Mouse (Mus musculus) telencephalon, adult 2 months (tissue): Measurements from ENCODE around the gene Gpatch2.

Experiments
- DNase-seq: peaks from one replicate; pipeline ENCODE4 v3.0.0-alpha.2; 2011; ENCODE audit warnings: low read depth, low spot score

Gpatch2 gene

DNA sequence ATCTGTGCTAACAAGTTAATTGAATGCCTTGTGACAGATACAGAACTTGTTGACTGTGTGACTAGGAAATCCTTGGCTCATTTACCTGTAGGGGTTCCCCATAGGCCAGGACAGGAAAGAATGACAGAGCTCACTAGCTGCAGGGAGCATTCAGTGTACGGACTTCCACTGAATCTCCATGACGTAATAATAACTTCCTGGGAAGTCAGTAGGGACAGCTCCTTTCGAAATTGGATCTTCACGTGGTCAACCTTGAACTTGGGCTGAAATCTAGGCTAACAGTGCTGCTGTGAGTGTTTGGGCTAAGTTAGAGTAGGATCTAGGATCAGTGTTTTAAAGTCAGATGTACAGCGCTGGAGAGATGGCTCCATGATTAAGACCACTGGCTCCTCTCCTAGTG, 29.4 kb downstream of the Gpatch2 start:
- DNase-seq: no peak

DNA sequence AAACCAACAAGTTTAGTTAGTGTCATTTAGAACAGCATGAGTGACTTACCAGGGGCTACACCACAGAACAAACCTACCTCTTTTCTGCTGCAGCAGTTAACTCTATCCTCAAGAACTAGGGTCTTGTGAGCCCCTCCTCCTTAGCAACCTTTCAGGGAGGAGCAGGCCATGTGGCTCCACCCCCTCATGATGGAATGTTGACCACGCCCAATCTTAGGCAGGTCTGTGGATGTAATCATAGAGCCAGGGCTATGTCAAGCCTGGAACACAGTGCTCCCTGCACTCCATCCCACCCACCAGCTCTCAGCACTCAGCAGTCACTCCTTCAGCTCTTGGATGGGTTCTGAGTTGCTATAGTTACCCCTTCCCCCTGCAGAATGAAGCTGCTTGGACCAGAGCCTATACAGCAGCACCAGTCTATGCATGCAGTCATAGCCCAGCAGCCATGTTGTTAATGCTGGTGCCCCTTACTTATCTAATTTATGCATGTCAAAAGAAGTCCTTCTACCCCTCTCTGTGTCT, 35.5 kb downstream of the Gpatch2 start:
- DNase-seq: peak; percentile 19

DNA sequence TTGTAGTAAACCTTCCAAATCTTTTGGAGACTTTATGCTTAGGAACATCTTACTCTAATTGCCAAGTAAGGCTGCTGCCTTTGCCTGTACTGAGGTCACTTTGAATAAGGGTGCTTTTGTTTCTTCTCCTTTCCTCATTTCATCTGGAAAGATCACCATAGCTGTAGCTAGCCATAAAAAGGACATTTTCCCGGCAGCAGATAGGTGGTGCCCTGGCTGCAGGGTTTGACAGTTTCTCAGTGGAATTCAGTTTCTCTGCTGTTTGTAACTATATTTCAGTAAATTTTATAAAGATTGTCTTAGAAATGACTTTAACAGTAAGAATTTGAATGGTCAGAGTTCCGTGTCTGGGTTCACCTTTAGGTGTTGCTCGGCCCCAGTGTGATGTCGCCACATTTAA, 43.4 kb downstream of the Gpatch2 start:
- no peak for DNase-seq

DNA sequence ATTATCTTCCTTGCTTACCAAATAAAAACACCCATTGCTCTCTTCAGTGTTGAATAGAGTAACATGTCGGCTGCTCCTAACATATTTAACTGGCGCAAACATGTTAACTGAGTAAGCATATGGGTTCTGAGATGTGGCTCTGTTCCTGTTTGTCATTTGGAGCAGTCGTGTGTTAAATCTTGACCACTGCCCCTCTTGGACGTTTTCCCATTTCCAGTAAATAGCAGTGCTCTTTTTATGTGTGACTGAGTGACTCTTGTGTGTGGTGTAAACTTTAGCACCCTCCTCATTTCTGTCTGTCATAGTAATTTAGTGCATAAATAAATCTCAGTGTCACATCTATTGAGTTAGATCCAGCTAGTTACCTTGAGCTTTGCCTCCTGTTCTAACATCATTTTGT, 52.3 kb downstream of the Gpatch2 start:
- no peak for DNase-seq

DNA sequence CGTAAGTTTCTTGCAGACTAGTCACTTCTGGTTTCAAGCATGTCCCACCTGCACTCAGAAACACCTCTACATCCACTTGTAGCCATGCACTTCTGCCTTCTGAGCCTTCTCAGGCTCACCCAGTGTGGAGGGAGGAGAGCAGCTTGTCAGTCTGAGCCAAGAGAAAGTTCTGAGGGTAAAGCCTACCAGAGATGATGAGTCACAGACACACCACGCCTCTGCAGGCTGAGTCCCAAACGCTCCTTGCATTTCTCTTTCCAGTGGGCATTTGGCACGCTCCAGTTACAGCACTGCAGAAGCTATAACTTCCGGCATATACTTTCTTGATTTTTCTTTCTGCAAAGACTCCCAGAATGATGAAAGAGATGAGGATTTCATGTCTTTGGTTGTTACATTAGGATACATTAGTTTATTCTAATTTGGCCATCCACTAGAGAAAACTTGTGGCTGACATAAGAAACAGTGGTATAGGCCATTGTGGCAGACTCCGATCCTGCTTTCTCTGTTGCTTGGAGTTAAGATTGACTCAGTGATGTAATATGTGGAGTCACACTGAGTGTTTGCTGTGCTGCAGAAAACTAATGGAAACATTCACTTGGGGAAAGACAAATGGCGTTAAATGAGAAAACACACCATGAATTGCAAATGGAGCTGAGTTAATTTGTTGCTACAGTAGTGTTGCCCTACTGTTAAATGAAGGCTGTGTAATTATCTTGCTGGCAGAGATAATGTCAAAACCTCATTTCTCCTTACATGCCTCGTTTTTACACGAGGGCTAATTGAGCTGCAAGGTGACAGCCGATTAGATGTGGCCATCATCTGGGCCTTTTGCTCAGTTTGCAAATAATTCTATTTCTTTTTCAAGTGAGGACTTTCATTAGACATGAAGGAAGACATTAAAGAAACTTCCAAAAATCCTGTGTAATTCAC, 55.3 kb downstream of the Gpatch2 start:
- peak; percentile 59 for DNase-seq

DNA sequence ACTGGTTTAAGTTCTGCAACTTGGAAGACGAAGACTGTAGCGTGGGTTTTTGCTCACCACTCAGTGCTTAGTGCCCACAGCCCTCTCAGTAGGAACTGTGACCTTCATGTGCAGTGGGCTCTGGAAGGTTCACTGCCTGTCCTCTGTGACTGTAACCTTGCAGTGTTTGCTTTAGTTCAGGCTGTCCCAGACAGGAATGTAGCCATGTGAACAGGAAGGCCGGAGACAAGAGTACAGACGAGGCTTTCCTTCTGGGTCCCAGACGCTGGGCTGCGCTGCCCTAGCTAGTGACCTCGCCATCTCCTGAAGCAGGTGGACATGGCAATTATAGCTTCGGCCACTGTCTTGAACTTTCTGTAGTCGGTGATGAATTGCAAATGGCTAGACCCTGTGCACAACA, 62.0 kb downstream of the Gpatch2 start:
- DNase-seq: no peak

DNA sequence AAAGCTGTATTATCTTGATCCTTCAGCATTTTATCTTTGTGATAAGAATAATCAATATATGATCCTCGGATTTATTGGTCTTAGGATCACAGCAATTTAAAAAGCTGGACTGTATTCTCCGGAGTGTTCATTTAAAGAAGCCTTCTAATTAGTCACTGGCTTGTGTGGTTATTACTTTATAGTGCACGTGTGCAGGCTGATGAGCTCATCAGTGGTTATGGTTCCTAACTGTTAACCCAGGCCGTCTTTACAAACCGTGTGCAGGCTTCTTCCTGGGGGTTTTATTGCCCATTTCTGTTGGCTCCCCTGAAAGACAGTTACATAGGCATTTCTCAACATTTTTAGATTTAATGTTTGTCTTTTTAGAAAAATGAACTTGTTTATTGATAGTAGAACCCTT, 63.2 kb downstream of the Gpatch2 start:
- no peak for DNase-seq

DNA sequence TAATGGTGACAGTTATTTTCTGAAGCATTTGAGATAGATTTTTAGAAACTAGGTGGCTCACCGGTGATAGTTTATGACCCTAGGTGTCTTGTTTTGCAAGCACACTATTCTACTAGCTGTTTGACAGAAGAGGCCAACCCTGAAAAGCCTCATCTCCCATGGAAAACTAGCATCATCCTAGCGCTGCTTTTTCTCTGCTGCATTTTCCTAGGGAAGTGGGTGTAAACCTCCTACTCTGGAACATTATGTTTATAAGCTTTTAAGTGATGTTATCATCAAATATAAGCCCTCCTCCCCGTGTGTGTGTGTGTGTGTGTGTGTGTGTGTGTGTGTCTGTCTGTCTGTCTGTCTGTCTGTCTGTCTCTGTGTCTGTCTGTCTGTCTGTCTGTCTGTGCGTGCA, 64.5 kb downstream of the Gpatch2 start:
- DNase-seq: no peak

DNA sequence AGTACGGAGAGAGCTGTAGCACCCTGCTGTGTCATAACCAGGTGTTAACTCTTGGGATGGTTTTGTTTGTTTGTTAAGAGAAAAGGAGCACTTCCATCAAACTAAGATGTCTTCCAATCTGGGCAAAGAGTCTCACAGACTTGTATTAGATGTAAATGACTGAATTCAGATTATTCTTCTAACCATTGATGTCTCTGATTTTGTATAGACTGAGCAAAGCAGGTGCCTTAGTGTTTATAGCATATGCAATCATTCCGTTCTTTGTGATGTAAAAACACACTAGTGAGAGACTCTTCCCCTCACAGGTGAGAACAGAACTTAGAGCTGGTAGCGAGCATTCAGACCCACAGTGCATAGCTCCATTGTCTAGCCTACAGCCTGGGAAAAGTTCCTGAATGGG, 67.0 kb downstream of the Gpatch2 start:
- DNase-seq: no peak

DNA sequence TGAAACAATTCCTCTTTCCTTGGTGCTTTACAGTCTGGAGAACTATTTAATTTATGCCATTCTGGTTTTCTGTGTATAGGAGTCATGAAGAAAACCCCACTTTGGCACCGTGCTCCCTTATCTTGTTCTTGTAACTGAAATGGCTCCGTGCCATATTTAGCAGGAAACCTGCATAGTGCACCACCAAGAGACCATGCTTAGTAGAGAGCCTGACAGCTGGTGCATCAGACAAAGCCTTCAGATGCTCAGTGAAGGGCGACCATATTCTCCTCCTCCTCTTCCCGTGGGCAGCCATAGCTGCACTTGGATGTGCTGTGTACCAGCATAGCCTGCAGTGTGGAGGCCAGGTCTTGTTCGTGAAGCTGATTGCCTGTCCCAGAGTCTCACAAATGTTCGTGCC, 67.5 kb downstream of the Gpatch2 start:
- DNase-seq: peak; percentile 38

DNA sequence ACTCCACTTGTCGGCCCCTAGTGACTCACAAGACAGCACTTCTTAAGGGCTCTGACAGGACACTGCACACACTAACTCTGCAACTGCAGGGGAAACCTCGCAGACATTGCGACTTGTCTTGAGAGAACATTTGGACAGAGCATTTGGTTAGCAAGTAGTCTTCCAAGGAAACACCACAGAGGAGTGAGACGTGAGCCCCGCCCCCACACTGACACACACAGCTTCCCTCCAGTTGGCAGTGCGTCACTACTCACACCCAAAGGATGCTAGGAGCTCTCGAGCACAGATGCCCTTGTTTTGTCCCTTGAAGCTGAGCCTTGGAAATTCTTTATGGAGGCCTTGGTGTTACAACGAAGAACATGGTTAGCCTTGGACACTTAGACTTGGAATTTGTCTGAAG, 70.4 kb downstream of the Gpatch2 start:
- DNase-seq: no peak

DNA sequence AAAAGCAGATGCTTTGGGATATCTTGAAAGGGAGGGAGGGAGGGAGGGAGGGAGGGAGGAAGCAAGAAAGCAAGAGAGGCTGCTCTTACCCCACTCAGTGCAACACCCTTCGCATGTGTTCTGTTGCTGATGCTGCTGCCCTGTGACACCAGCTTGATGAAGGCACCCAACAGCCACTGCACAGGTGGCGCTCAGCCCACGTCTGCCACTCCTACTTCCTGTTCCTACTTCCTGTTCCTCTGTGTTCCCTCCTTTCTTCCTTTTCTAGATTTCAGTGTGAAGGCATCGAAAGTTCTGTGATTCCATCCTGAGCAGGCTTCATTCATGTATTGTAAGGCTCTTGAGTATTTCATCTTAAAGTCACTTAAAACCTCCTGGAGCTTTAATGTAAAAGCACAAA, 71.1 kb downstream of the Gpatch2 start:
- no peak for DNase-seq

DNA sequence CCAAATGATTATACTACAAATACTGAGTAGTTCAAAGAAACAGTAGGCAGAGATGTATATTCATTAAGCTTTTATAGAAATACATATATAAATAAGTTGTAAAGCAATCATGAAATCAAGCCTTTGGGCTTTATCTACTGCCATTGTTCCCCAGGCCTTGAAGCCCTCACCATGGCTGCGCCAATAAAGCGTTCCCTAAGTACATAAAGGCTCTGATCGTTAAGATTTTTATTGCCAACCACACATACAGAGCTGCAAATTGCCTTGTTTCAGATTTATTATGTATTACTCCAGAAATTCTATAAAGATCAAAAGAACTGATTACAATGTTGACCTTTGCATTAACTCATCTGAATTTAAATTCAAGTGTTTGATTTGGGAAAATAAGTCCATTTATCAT, 71.6 kb downstream of the Gpatch2 start:
- DNase-seq: no peak

DNA sequence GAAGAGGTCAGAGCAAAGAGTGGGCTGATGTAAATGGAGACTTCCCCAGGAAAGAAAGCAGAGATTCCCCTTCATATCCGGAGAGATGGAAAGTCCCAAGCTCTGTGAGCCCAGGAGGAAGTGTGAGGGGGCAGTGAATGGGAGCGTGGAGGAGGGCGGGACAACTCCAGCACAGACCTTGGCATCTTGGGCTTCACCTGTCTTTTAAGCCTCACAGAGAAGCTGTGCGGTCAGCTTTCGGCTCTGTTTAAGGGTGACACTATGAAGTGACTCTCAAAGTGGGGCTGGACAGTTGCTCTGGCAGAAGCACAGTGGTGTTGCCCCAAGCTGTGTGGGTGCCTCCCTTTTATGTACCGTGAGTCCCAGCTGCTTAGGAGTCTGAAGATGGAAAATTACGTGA, 74.9 kb downstream of the Gpatch2 start:
- no peak for DNase-seq

DNA sequence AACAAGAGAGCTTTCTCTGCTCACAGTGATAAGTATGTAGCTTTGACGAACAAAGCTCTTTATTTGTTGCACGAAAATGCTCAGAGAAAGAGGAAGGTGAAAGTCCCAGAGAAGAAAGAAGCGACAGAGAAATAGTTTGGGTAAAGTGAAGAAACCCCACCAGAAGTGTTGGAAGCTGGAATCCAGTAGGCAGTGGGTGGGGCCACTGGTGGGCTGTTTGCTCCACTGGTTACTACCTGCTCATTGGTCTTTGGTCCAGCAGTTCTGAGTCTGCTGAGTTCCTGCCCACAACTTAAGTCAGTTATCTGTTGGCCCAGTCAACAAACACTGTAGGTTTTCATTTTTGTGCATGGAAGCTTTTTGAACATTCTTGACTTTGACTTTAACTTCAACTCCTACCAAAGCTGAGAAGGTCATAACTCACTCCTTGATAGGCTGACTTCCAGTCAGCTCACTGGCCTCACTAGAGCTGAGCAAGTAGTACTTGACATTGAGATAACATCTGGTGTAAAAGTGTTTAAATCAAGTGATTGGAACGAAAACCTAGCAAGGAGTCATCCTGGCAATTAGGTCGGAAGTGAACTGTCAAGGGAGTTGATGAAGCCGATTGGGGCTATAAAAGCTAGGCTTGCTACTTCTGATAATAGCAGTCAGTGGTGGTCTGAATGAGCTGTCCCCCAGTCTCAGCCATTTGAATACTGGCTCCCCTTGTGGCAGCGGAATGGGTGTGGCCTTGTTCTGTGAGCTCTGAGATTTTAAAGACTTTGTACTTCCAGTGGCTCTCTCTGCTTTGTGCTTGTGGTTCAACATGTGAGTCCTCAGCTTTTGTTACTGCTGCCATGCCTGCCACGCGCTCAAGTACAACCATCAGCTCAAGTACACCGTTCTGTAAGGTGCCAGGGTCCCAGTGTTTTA, 76.4 kb downstream of the Gpatch2 start:
- DNase-seq: no peak

DNA sequence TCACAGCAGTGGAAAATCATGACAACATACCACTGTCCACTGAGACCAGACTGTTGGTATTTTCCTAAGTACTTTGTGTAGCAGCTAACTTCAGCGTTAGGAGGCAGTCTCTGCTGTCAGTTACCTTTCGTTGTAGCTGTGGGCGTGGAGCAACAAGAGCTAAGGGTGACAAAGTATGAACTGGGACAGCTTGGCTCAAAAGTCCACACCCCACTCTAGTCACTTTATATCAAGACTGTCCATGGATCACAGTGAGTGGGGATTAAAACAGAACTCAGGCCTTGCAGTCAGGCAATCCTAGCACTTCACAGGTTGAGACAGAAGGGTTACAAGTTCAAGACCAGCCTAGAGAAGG, 77.1 kb downstream of the Gpatch2 start:
- DNase-seq: no peak

DNA sequence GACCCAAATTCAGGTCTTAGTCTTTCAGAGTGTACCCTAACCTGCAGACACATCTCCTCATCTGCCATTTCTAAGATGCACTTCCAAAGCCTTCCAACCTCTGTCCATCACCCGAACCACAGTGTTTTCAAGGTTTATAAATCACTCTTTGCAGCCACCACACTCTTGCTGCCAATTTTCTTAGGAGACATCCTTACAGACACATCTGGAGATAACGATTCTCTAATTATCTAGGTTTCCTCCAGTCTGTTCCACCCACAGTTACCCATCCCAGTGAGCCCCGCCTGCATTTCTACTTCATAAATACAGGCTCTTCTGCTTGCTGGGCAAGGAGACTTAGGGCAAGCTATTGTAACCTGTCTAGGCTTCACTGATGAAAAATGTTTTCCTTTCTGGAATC, 77.9 kb downstream of the Gpatch2 start:
- no peak for DNase-seq

DNA sequence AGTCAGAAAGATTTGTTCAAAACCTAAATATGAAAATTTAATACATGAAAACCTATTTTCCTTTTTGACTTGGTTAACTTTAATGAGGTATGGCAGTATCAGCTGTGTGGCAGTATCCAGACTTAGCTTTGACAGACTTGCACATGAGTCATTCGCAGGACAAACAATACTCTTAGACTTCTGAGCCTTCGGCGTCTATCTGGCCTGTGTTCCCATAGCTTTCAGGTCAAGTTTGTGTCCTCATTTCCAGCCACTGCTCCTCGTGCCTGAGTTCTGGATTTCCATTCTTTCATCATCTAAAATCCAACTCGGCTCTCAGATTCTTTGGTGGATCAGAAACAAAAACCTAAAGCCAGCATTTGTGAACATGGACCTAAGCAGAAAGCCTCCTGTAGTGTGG, 79.2 kb downstream of the Gpatch2 start:
- DNase-seq: no peak

DNA sequence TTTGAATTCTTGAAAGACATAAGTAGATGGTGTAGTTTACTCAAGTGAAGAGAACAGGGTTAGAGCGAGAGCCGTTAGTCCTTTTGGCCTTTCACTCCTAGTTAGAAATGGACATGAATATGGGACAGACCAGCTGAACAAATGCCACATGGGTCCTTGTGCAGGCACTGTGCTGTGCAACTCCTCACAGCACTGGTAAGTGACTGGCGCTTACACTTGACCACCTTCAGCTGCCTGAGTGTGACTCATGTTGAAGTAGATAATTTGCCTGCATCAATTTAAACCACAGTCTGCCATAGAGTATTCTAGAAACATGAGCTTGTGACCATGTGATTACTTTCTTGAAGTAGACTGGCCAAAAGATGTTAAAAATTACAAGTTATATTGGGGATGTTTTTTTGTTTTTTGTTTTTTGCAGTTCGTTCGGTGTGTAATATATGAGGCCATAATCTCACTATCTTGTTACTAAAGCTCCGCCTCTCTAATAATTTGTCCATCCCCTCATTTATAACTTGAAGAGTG, 79.8 kb downstream of the Gpatch2 start:
- DNase-seq: no peak

DNA sequence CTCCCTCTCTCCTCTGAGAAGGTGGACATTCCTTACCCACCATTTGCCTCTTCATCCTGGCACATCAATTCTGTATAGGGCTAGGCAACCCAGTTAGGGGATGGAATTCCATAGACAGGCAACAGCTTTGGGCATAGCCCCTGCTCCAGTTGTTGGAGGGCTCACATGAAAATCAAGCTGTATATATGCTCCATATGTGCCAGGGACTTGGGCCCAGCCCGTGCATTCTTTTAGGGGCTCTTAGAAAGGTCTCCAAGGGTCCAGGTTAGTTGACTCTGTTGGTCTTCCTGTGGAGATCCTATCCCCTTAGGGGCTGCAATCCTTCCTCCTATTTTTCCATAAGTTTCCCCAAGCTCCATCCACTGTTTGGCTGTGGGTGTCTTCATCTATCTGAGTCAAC, 80.4 kb downstream of the Gpatch2 start:
- DNase-seq: no peak

DNA sequence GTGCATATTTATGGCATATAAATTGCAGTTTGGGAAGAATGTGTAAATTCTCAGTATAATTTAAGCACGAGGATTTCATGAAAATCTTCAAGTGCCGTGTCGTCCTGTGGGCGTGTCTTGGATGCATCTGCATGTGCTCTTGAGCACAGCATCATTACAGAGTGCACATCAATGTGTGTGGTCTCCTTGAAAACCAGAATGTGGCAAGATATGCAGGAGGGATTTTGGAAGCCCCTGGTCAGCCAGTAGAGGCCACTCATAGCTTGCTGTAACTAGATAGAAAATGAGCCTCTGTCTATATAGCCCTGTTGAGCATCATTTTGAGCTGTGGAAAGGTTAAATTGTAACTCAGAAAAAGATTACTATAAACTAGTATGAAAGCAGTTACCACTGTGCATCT, 83.9 kb downstream of the Gpatch2 start:
- no peak for DNase-seq

DNA sequence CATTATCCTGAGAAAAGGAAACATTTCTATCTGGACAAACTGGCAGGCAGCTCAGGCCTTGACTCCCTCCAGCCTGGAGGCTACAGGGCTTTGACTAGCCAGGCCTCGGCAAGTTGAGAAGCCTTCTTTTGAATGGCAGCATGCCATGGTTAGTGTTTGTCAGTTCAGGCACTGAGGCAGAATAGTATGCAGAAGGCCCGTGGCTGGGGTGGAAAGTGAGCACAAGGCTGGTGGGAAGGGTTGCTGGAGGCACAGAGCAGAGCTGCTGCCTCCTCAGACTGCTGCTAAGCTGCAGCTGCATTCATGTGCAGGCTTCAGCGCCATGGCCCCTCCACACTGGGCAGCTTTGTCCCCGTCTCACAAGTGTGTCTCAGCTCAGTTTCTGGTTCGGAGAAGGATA, 85.3 kb downstream of the Gpatch2 start:
- DNase-seq: no peak
